Mouse (Mus musculus) adrenal gland, postnatal 10 days (tissue): ENCODE results near the gene Car4. TPM values are rescaled to one million over a fixed set of nuclear protein-coding genes. Genes with fewer than 3 reads are reported as not detected.

ENCODE experiments used
- DNase-seq: peaks from one replicate; pipeline ENCODE4 v3.0.0; 2021; ENCODE audit warnings: mixed read lengths
- total RNA-seq, 2 experiments: library from RNA; stranded (reverse); gene quantifications; 2 replicates each; pipeline ENCODE4 v1.2.3; 2021

Car4 gene
- total RNA-seq, 2 experiments from 2014 or later: 41.2 to 53.6 TPM

GRCm38 (mm10) chr11:85003566-85003965 lies 46.0 kb downstream of the Car4 start:
- DNase-seq: no peak

DNA sequence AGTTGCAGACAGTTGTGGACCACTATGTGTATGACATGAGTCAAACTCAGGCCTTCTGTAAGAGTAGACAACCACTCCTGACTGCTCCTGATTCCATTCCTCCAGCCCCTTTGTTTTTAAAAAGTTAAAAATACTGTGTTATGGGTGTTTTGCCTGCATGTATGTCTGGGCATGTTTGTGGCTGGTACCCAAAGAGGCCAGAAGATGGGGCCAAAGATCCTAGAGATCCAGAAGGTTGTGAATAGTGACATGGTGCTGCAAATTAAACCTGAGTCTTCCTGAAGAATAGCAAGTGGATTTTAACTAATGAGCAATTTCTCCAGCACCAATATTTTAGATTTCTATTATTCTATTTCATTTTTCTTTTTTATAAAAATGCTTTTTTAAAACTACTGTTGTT lies 55.5 kb downstream of the Car4 start:
- DNase-seq: no peak

Other genes with a start within 250 kb of the Car4 start
- gene Mrm1, start 138.3 kb upstream of the Car4 start, total RNA-seq: 10 to 100 TPM; 14.0 to 22.7 TPM
- 10 to 100 TPM; 40.8 to 45.8 TPM for gene Dhrs11, start 128.8 kb upstream of the Car4 start, total RNA-seq
- gene Ggnbp2, start 87.0 kb upstream of the Car4 start, total RNA-seq: 10 to 100 TPM; 65.3 to 75.2 TPM
- gene Myo19, start 77.6 kb upstream of the Car4 start, total RNA-seq: 10 to 100 TPM; 16.6 to 20.0 TPM
- 1 to 10 TPM; 7.1 to 8.3 TPM for gene Pigw, start 77.5 kb upstream of the Car4 start, total RNA-seq
- 10 to 100 TPM; 10.8 TPM for gene Znhit3, start 41.4 kb upstream of the Car4 start, total RNA-seq
- 10 to 100 TPM; 25.3 to 29.1 TPM for gene Usp32, start 182.4 kb downstream of the Car4 start, total RNA-seq
- gene 1700125H20Rik, start 212.6 kb downstream of the Car4 start, total RNA-seq: 1 to 10 TPM in 1 of 2 experiments, under 1 TPM in 1; 0.99 to 1.4 TPM